Mouse (Mus musculus): ENCODE results near the gene Slc7a6os. TPM values are rescaled to one million over a fixed set of nuclear protein-coding genes. Genes with fewer than 3 reads are reported as not detected.

Slc7a6os gene
- polyA plus RNA-seq (2012; ENCODE audit: low replicate concordance): 13.4 and 14.1 TPM in 2 replicates

DNA sequence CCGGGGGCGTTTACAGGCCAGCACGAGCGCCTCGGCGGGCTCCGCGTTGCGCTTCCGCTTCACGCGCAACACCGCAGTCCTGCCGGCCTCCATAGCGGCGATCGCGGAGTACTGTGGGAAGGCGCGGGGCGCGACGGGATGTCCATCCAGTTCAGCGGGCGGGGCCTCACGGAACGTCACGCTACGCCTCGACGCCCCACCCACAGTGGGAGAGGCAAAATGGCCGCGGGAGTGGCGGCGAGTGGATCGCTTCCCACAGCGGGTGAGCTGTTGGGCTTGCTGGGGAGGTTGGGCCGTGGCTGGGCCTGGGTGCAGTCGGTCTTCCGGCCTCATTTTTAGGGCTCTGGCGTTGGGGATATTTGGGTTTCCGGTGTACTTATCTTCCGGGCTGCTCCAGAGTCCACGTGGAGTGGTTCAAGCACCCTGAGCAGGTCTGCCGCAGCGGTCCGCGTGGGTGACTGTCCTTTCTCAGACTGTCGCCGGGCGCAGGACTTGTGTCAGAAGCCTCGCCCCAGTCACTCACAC is at the start of gene Slc7a6os, which contains the start of gene Prmt7:
Gene Slc7a6os (minus strand): TSS at position 115 of the 525 bp plus-strand sequence.
Gene Prmt7 (plus strand): TSS at position 116 of the 525 bp plus-strand sequence.

DNA sequence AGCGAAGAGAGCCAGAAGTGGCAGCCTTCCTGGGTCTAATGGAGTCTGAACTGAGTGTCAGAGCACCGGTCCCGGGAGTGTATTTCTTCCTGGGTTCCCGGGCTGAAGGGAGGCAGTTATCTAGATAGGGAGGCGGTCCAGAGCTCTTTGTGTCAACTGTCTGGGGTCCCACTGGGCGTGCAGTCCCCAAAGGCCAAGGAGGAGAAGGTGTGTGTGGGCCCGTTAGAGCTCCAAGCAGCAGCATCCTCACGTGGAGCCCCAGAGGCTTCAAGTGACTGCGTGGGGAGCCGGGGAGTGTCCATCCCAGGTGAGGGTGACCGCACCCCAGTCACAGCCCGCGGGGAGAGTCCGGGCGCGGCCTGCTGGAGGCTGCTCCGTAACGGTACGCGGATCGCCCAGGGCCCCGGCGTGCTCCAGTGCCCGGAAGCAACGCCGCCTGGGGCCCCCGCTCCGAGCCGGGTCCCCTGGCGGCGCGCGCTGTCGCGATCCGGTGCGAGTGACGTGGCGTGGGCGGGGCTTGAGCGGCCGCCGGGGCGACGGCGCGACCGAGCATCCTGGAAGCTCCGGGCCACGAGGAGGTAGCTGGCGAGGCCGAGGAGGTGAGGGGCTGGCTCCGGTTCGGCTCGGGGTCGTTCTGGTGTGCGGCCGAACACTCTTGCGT is 42.2 kb downstream of the Slc7a6os start, which contains the start of gene Slc7a6:
Gene Slc7a6 (plus strand): TSS at position 502 of the 661 bp plus-strand sequence.

Other genes starting within 250 kb of the Slc7a6os start
- 28.3 and 35.5 TPM in 2 replicates for gene Slc12a4, start 244.8 kb downstream of the Slc7a6os start, polyA plus RNA-seq (2012; ENCODE audit: low replicate concordance)
- not detected in 2 replicates for gene Dpep3, start 231.5 kb downstream of the Slc7a6os start, polyA plus RNA-seq (2012; ENCODE audit: low replicate concordance)
- 2.9 and 6.0 TPM in 2 replicates for gene Dus2, start 219.6 kb downstream of the Slc7a6os start, polyA plus RNA-seq (2012; ENCODE audit: low replicate concordance)
- not detected in 2 replicates for gene Dpep2nb, start 205.0 kb downstream of the Slc7a6os start, polyA plus RNA-seq (2012; ENCODE audit: low replicate concordance)
- 20.3 and 22.1 TPM in 2 replicates for gene Ddx28, start 199.1 kb downstream of the Slc7a6os start, polyA plus RNA-seq (2012; ENCODE audit: low replicate concordance)
- 11.8 and 20.8 TPM in 2 replicates for gene Nfatc3, start 152.1 kb downstream of the Slc7a6os start, polyA plus RNA-seq (2012; ENCODE audit: low replicate concordance)
- 0.09 TPM in 1 of 2 replicates, not detected in the other for gene Esrp2, start 74.0 kb downstream of the Slc7a6os start, polyA plus RNA-seq (2012; ENCODE audit: low replicate concordance)
- gene Pla2g15, start 60.5 kb downstream of the Slc7a6os start, polyA plus RNA-seq (2012; ENCODE audit: low replicate concordance): 9.8 and 15.4 TPM in 2 replicates
- gene Slc7a6, start 42.1 kb downstream of the Slc7a6os start, polyA plus RNA-seq (2012; ENCODE audit: low replicate concordance): 0.93 and 1.3 TPM in 2 replicates
- 3.3 and 44.3 TPM in 2 replicates for gene Prmt7, start within 50 bp of the Slc7a6os start, polyA plus RNA-seq (2012; ENCODE audit: low replicate concordance)
- 0.20 and 0.36 TPM in 2 replicates for gene Smpd3, start 127.1 kb upstream of the Slc7a6os start, polyA plus RNA-seq (2012; ENCODE audit: low replicate concordance)
- 1.3 and 2.7 TPM in 2 replicates for gene Zfp90, start 204.4 kb upstream of the Slc7a6os start, polyA plus RNA-seq (2012; ENCODE audit: low replicate concordance)